In genomic region chr4:126619691-126620330, GRCm38 (mm10) we compare ENCODE assay signal across 8 mouse cellular contexts. TPM values are rescaled to one million over a fixed set of nuclear protein-coding genes. Genes with fewer than 3 reads are reported as not detected.
DNase-seq lines count a peak whose midpoint lies in the region; ATAC-seq and TF ChIP-seq lines count a peak whose summit lies in the region.
"Had no signal": no experiment of that assay in that cellular context is flagged by ENCODE, and none has a peak within 500 bp of the region (broad histone marks: within the 10 kb centered on the region; RNA-seq: fewer than 3 reads in every experiment).

No protein-coding gene starts in this region.

- TF ChIP-seq POLR2A in testis, adult 2 months (IDR thresholded peaks at IDR 0.05; ENCODE audit: control insufficient read depth, low read depth, low read length) = no peak

- peak; percentile 55 for ATAC-seq in forebrain, embryonic 15.5 days (replicated peaks)
- ATAC-seq in liver, embryonic 13.5 days (ENCODE audit: low read depth) = no peak

- H3K36me3 ChIP-seq in testis, adult 2 months (ENCODE audit: control insufficient read depth, insufficient read depth, low read length) = no peaks in the 10 kb centered on the region
- H3K36me3 ChIP-seq in forebrain, embryonic 15.5 days = no peaks in the 10 kb centered on the region
- no peaks in the 10 kb centered on the region for H3K36me3 ChIP-seq in liver, embryonic 13.5 days

- DNase-seq in testis, postnatal 10 days (ENCODE audit: low spot score) = no peak
- no peak for DNase-seq in liver, embryonic 13.5 days
- peak; percentile 15 for DNase-seq in yolk sac, embryonic 10.5 days (ENCODE audit: low spot score)
- DNase-seq in layer of hippocampus, postnatal 25 days (ENCODE audit: extremely low spot score in 1 of 2, low spot score in 1 of 2) = no peak
- DNase-seq in adrenal gland, adult 18-20 months (ENCODE audit: low spot score in 2 of 2) = no peak
- DNase-seq: layer of hippocampus, adult 9-11 months had no signal

- no peak for TF ChIP-seq CTCF in testis, adult 2 months (IDR thresholded peaks at IDR 0.05; ENCODE audit: control insufficient read depth, insufficient read depth, insufficient replicate concordance, low read depth, low read length)

- H3K27ac ChIP-seq in testis, adult 2 months (ENCODE audit: control insufficient read depth, insufficient read depth, low read depth, low read length) = no peak overlapping the region
- H3K27ac ChIP-seq in forebrain, embryonic 15.5 days (replicated peaks) = peak overlapping the region; percentile 62
- no peak overlapping the region for H3K27ac ChIP-seq in liver, embryonic 13.5 days

- no peaks in the 10 kb centered on the region for H3K9me3 ChIP-seq in forebrain, embryonic 15.5 days
- H3K9me3 ChIP-seq in liver, embryonic 13.5 days (replicated peaks) = no peaks in the 10 kb centered on the region

- H3K27me3 ChIP-seq in testis, adult 2 months (ENCODE audit: control insufficient read depth, insufficient read depth, low read length) = no peaks in the 10 kb centered on the region
- 0 out of 2 replicates have a peak, but pooled peaks cover 3% of the 10 kb centered on the region for H3K27me3 ChIP-seq in forebrain, embryonic 15.5 days
- H3K27me3 ChIP-seq in liver, embryonic 13.5 days = peaks cover 43% of the 10 kb centered on the region

- peak overlapping the region; percentile 46 for H3K9ac ChIP-seq in forebrain, embryonic 15.5 days (replicated peaks)
- H3K9ac ChIP-seq in liver, embryonic 13.5 days = no peak overlapping the region

- peaks cover 11% of the 10 kb centered on the region for H3K4me1 ChIP-seq in testis, adult 2 months (ENCODE audit: control insufficient read depth, insufficient read depth, low read length)
- peaks cover 11% of the 10 kb centered on the region for H3K4me1 ChIP-seq in forebrain, embryonic 15.5 days
- peaks cover 6% of the 10 kb centered on the region for H3K4me1 ChIP-seq in liver, embryonic 13.5 days (replicated peaks)

- H3K4me3 ChIP-seq in testis, adult 2 months (ENCODE audit: control insufficient read depth, low read depth, low read length) = peak overlapping the region; percentile 54
- H3K4me3 ChIP-seq in forebrain, embryonic 15.5 days = peak overlapping the region; percentile 33
- H3K4me3 ChIP-seq in liver, embryonic 13.5 days (replicated peaks) = no peak overlapping the region; the same call in 1 of the 2 replicates

- whole genome bisulfite sequencing in forebrain, embryonic 15.5 days = 2% methylated on average over 33 of the region's 33 CpGs
- WGBS in liver, embryonic 13.5 days (ENCODE audit: insufficient replicate concordance) = 12% methylated on average over 33 of the region's 33 CpGs

- H3K4me2 ChIP-seq in forebrain, embryonic 15.5 days (replicated peaks) = peak overlapping the region; percentile 53
- peak overlapping the region; percentile 39 for H3K4me2 ChIP-seq in liver, embryonic 13.5 days

RNA-seq across cellular contexts. Expression of gene 5730409E04Rik, which starts 10.2 kb away (rescaled TPM):
- polyA plus RNA-seq in testis, adult 2 months (2012; rRNA removed) = 2.2 and 2.4 TPM in 2 replicates
- polyA plus RNA-seq in forebrain, embryonic 15.5 days (2015; fragmentation: Nextera tagmentation; extraction: Ambion mirVana) = 4.8 and 5.3 TPM in 2 replicates
- polyA plus RNA-seq in liver, embryonic 13.5 days (2015; fragmentation: Nextera tagmentation; extraction: Ambion mirVana) = 0.30 and 0.39 TPM in 2 replicates
- 10 to 100 TPM; 67.6 to 70.2 TPM for total RNA-seq in layer of hippocampus, postnatal 25 days (2021)
- total RNA-seq in adrenal gland, adult 18-20 months (2021) = 10 to 100 TPM; 10.4 to 10.5 TPM

RNA-seq across cellular contexts. Expression of gene Psmb2, which starts 57.6 kb away (rescaled TPM):
- 66.9 and 77.9 TPM in 2 replicates for polyA plus RNA-seq in testis, adult 2 months (2012; rRNA removed)
- 449 and 456 TPM in 2 replicates for polyA plus RNA-seq in forebrain, embryonic 15.5 days (2015; fragmentation: Nextera tagmentation; extraction: Ambion mirVana)
- polyA plus RNA-seq in liver, embryonic 13.5 days (2015; fragmentation: Nextera tagmentation; extraction: Ambion mirVana) = 355 and 356 TPM in 2 replicates
- total RNA-seq in layer of hippocampus, postnatal 25 days (2021) = 100 to 1,000 TPM; 113 to 121 TPM
- 100 to 1,000 TPM; 161 to 163 TPM for total RNA-seq in adrenal gland, adult 18-20 months (2021)
